ENCODE assay signal across 9 mouse cellular contexts in genomic region chr9:108412221-108412620, GRCm38 (mm10). TPM values are rescaled to one million over a fixed set of nuclear protein-coding genes. Genes with fewer than 3 reads are reported as not detected.
DNase-seq lines count a peak whose midpoint lies in the region; ATAC-seq lines count a peak whose summit lies in the region.
"Had no signal": no experiment of that assay in that cellular context is flagged by ENCODE, and none has a peak within 500 bp of the region (broad histone marks: within the 10 kb centered on the region; RNA-seq: fewer than 3 reads in every experiment).

No protein-coding gene starts in this region.

- no peak for ATAC-seq in hindbrain, embryonic 11.5 days (ENCODE audit: low FRiP score)

- H3K4me1 ChIP-seq in heart, embryonic 10.5 days, result no peaks in the 10 kb centered on the region
- H3K4me1 ChIP-seq in hindbrain, embryonic 11.5 days (replicated peaks; ENCODE audit: control insufficient read depth, insufficient read depth, low read length), result no peaks in the 10 kb centered on the region

- H3K4me3 ChIP-seq in heart, embryonic 10.5 days, result no peak overlapping the region
- no peak overlapping the region for H3K4me3 ChIP-seq in hindbrain, embryonic 11.5 days (ENCODE audit: low read depth, low read length)

- H3K27ac ChIP-seq in heart, embryonic 10.5 days, result no peak overlapping the region
- no peak overlapping the region for H3K27ac ChIP-seq in hindbrain, embryonic 11.5 days (ENCODE audit: low read depth, low read length)

- H3K27me3 ChIP-seq in heart, embryonic 10.5 days (ENCODE audit: insufficient read depth, poor library complexity, severe bottlenecking), result no peaks in the 10 kb centered on the region
- no peaks in the 10 kb centered on the region for H3K27me3 ChIP-seq in hindbrain, embryonic 11.5 days (ENCODE audit: control insufficient read depth, insufficient read depth, low read length)

- no peaks in the 10 kb centered on the region for H3K9me3 ChIP-seq in heart, embryonic 10.5 days
- no peaks in the 10 kb centered on the region for H3K9me3 ChIP-seq in hindbrain, embryonic 11.5 days (ENCODE audit: control insufficient read depth, low read length)

- DNase-seq in heart, postnatal 4 days, result peak; percentile 40
- no peak for DNase-seq in heart, embryonic 10.5 days (ENCODE audit: low spot score)
- DNase-seq in A20 (ENCODE audit: low read depth, low spot score) (peak; percentile 54), NIH3T3 (ENCODE audit: low read depth) (peak; percentile 31)
- DNase-seq in kidney, postnatal 14 days, result peak; percentile 30
- DNase-seq in right cerebral cortex, adult 2 months (ENCODE audit: low spot score in 2 of 2), result no peak
- no peak for DNase-seq in hindbrain, embryonic 11.5 days (ENCODE audit: low spot score)

- H3K9ac ChIP-seq in hindbrain, embryonic 11.5 days (ENCODE audit: low read depth, low read length), result no peak overlapping the region

- H3K4me2 ChIP-seq in hindbrain, embryonic 11.5 days (replicated peaks; ENCODE audit: low read depth, low read length), result no peak overlapping the region

- no peaks in the 10 kb centered on the region for H3K36me3 ChIP-seq in heart, embryonic 10.5 days
- H3K36me3 ChIP-seq in hindbrain, embryonic 11.5 days (ENCODE audit: control insufficient read depth, insufficient read depth, low read length), result no peaks in the 10 kb centered on the region

- 64% methylated on average over 1 of the region's 1 CpGs for WGBS in heart, embryonic 10.5 days
- 81% methylated on average over 1 of the region's 1 CpGs for WGBS in hindbrain, embryonic 11.5 days

RNA-seq across cellular contexts. Expression of gene Ccdc36, which starts 16.1 kb away (rescaled TPM):
- under 1 TPM; 0.10 to 0.11 TPM for total RNA-seq in heart, postnatal 4 days (2021)
- polyA plus RNA-seq in heart, embryonic 10.5 days (2016; fragmentation: Nextera tagmentation; extraction: Ambion mirVana), result 1.1 and 1.5 TPM in 2 replicates
- 1.3 and 1.6 TPM in 2 replicates for polyA plus RNA-seq in hindbrain, embryonic 11.5 days (2014; fragmentation: Nextera tagmentation; extraction: Ambion mirVana)
- total RNA-seq: heart, postnatal 36 days had no signal

RNA-seq across cellular contexts. Expression of gene 1700102P08Rik, which starts 19.6 kb away (rescaled TPM):
- 1 to 10 TPM in 1 of 2 experiments, under 1 TPM in 1; 0.64 to 1.1 TPM for total RNA-seq in heart, postnatal 4 days (2021)
- polyA plus RNA-seq in heart, embryonic 10.5 days (2016; fragmentation: Nextera tagmentation; extraction: Ambion mirVana), result 0.34 TPM in 2 replicates
- 1.0 and 1.8 TPM in 2 replicates for polyA plus RNA-seq in hindbrain, embryonic 11.5 days (2014; fragmentation: Nextera tagmentation; extraction: Ambion mirVana)

RNA-seq across cellular contexts. Expression of gene BC048562, which starts 24.1 kb away (rescaled TPM):
- not detected for total RNA-seq in heart, postnatal 4 days (2021)
- not detected in 2 replicates for polyA plus RNA-seq in heart, embryonic 10.5 days (2016; fragmentation: Nextera tagmentation; extraction: Ambion mirVana)
- polyA plus RNA-seq in hindbrain, embryonic 11.5 days (2014; fragmentation: Nextera tagmentation; extraction: Ambion mirVana), result not detected in 2 replicates
- total RNA-seq: heart, postnatal 36 days had no signal
- polyA plus RNA-seq: lung, embryonic 16.5 days had no signal

RNA-seq across cellular contexts. Expression of gene Ccdc71, which starts 48.1 kb away (rescaled TPM):
- 10 to 100 TPM; 27.0 to 28.4 TPM for total RNA-seq in heart, postnatal 4 days (2021)
- 46.6 and 61.1 TPM in 2 replicates for polyA plus RNA-seq in heart, embryonic 10.5 days (2016; fragmentation: Nextera tagmentation; extraction: Ambion mirVana)
- polyA plus RNA-seq in hindbrain, embryonic 11.5 days (2014; fragmentation: Nextera tagmentation; extraction: Ambion mirVana), result 44.1 TPM in 2 replicates

RNA-seq across cellular contexts. Expression of gene Klhdc8b, which starts 49.2 kb away (rescaled TPM):
- total RNA-seq in heart, postnatal 4 days (2021), result 10 to 100 TPM; 43.9 to 45.6 TPM
- 86.8 and 106 TPM in 2 replicates for polyA plus RNA-seq in heart, embryonic 10.5 days (2016; fragmentation: Nextera tagmentation; extraction: Ambion mirVana)
- polyA plus RNA-seq in hindbrain, embryonic 11.5 days (2014; fragmentation: Nextera tagmentation; extraction: Ambion mirVana), result 23.8 and 28.8 TPM in 2 replicates

Comparison
In these comparisons a context has a peak if more than half of its experiments do, and no peak if none do; other contexts are left out.
1. DNase-seq: peak in heart, postnatal 4 days (single experiment), A20 (single experiment), NIH3T3 (single experiment) and kidney, postnatal 14 days (single experiment); none in heart, embryonic 10.5 days (single experiment), right cerebral cortex, adult 2 months (0 of 2) and hindbrain, embryonic 11.5 days (single experiment).